Mouse (Mus musculus) heart, embryonic 10.5 days (tissue): ENCODE results near the gene Sclt1. TPM values are rescaled to one million over a fixed set of nuclear protein-coding genes. Genes with fewer than 3 reads are reported as not detected.

Source experiments
- DNase-seq: peaks from one replicate; pipeline ENCODE4 v3.0.0-alpha.2; 2017; ENCODE audit warnings: low spot score
- H3K27ac ChIP-seq: fragments of 300-500 bp; sonication (generic); 2 replicates; pipeline ENCODE4 v1.5.1; 2016; ENCODE audit warnings: mild to moderate bottlenecking
- H3K27me3 ChIP-seq: fragments of 300-500 bp; sonication (generic); 2 replicates; pipeline ENCODE4 v1.6.1; 2016; ENCODE audit warnings: mild to moderate bottlenecking; ENCODE audit not compliant: poor library complexity, insufficient read depth, severe bottlenecking
- H3K36me3 ChIP-seq: fragments of 300-500 bp; sonication (generic); 2 replicates; pipeline ENCODE4 v1.6.1; 2016; ENCODE audit warnings: mild to moderate bottlenecking, moderate library complexity
- H3K4me1 ChIP-seq: fragments of 300-500 bp; sonication (generic); 2 replicates; pipeline ENCODE4 v1.6.1; 2016; ENCODE audit warnings: mild to moderate bottlenecking
- H3K4me3 ChIP-seq: fragments of 300-500 bp; sonication (generic); 2 replicates; pipeline ENCODE4 v1.5.1; 2016; ENCODE audit warnings: mild to moderate bottlenecking, moderate library complexity
- H3K9me3 ChIP-seq: fragments of 300-500 bp; sonication (generic); 2 replicates; pipeline ENCODE4 v1.6.1; 2016; ENCODE audit warnings: mild to moderate bottlenecking, moderate library complexity
- WGBS: fragments of 180-500 bp; shearing (Covaris S2); methylation state at CpG from one replicate; pipeline ENCODE4 v1.1.7; 2016; 5-methylcytosine and 5-hydroxymethylcytosine counted together
- polyA plus RNA-seq: library from polyadenylated mRNA; unstranded; fragments of >200 nt; fragmentation: Nextera tagmentation; extraction: Ambion mirVana; gene quantifications from 2 replicates; pipeline ENCODE4 v1.2.1, GENCODE M21; 2016

Sclt1 gene
- polyA plus RNA-seq, 1 experiment from 2014 or later: 15.4 TPM

- Histone ChIP-seq H3K9me3 (no peaks in the 10 kb centered on the region), H3K4me3 (no peak overlapping the region), H3K27ac (no peak overlapping the region; the same call in 1 of the 2 replicates), H3K36me3 (peaks cover 30% of the 10 kb centered on the region), H3K27me3 (no peaks in the 10 kb centered on the region), H3K4me1 (peaks cover 37% of the 10 kb centered on the region)
- 88% methylated on average over 19 of the region's 19 CpGs for WGBS
- no peak for DNase-seq
Observed at GRCm38 (mm10) chr3:41589246-41589914, 152.9 kb downstream of the Sclt1 start.

- Histone ChIP-seq H3K4me1 (peaks cover 42% of the 10 kb centered on the region), H3K27ac (no peak overlapping the region), H3K9me3 (no peaks in the 10 kb centered on the region), H3K4me3 (no peak overlapping the region), H3K27me3 (no peaks in the 10 kb centered on the region), H3K36me3 (peaks cover 21% of the 10 kb centered on the region)
- WGBS: 85% methylated on average over 8 of the region's 8 CpGs
- no peak for DNase-seq
Observed at GRCm38 (mm10) chr3:41588495-41588894, 153.8 kb downstream of the Sclt1 start.

GRCm38 (mm10) chr3:41587588-41587987 lies 154.7 kb downstream of the Sclt1 start:
- Histone ChIP-seq H3K9me3 (no peaks in the 10 kb centered on the region), H3K4me1 (peaks cover 49% of the 10 kb centered on the region), H3K36me3 (peaks cover 19% of the 10 kb centered on the region), H3K4me3 (no peak overlapping the region), H3K27me3 (no peaks in the 10 kb centered on the region), H3K27ac (peak overlapping the region; percentile 13; the same call in 1 of the 2 replicates)
- WGBS: 54% methylated on average over 6 of the region's 6 CpGs
- no peak for DNase-seq

GRCm38 (mm10) chr3:41586917-41587316 lies 155.4 kb downstream of the Sclt1 start:
- H3K4me1 ChIP-seq: peaks cover 56% of the 10 kb centered on the region
- no peak for DNase-seq
- 0 out of 2 replicates have a peak overlapping the region, but pooled peaks have one; percentile 13 for H3K27ac ChIP-seq
- H3K36me3 ChIP-seq: peaks cover 14% of the 10 kb centered on the region
- H3K27me3 ChIP-seq: no peaks in the 10 kb centered on the region
- no peak overlapping the region for H3K4me3 ChIP-seq
- H3K9me3 ChIP-seq: no peaks in the 10 kb centered on the region
- WGBS: 80% methylated on average over 7 of the region's 7 CpGs

GRCm38 (mm10) chr3:41586330-41586729 lies 156.0 kb downstream of the Sclt1 start:
- Histone ChIP-seq H3K9me3 (no peaks in the 10 kb centered on the region), H3K4me3 (no peak overlapping the region), H3K36me3 (peaks cover 15% of the 10 kb centered on the region), H3K27ac (no peak overlapping the region), H3K27me3 (no peaks in the 10 kb centered on the region), H3K4me1 (peaks cover 58% of the 10 kb centered on the region)
- DNase-seq: no peak
- WGBS: 90% methylated on average over 6 of the region's 6 CpGs

GRCm38 (mm10) chr3:41585548-41585947 lies 156.8 kb downstream of the Sclt1 start:
- Histone ChIP-seq H3K27me3 (no peaks in the 10 kb centered on the region), H3K4me1 (peaks cover 58% of the 10 kb centered on the region), H3K36me3 (peaks cover 12% of the 10 kb centered on the region), H3K27ac (no peak overlapping the region), H3K9me3 (no peaks in the 10 kb centered on the region), H3K4me3 (no peak overlapping the region)
- no peak for DNase-seq
- WGBS: 78% methylated on average over 5 of the region's 5 CpGs

GRCm38 (mm10) chr3:41583621-41584020 lies 158.7 kb downstream of the Sclt1 start:
- Histone ChIP-seq H3K9me3 (no peaks in the 10 kb centered on the region), H3K27me3 (no peaks in the 10 kb centered on the region), H3K4me3 (no peak overlapping the region), H3K36me3 (0 out of 2 replicates have a peak, but pooled peaks cover 3% of the 10 kb centered on the region), H3K4me1 (peaks cover 64% of the 10 kb centered on the region), H3K27ac (0 out of 2 replicates have a peak overlapping the region, but pooled peaks have one; percentile 29)
- WGBS: 79% methylated on average over 4 of the region's 4 CpGs
- DNase-seq: no peak

- H3K4me1 ChIP-seq: peaks cover 66% of the 10 kb centered on the region
- no peak for DNase-seq
- H3K27me3 ChIP-seq: no peaks in the 10 kb centered on the region
- no peak overlapping the region for H3K4me3 ChIP-seq
- H3K36me3 ChIP-seq: 0 out of 2 replicates have a peak, but pooled peaks cover 3% of the 10 kb centered on the region
- H3K27ac ChIP-seq: no peak overlapping the region
- WGBS: 87% methylated on average over 14 of the region's 14 CpGs
- H3K9me3 ChIP-seq: no peaks in the 10 kb centered on the region
Observed at GRCm38 (mm10) chr3:41583092-41583491, 159.2 kb downstream of the Sclt1 start.

- no peaks in the 10 kb centered on the region for H3K27me3 ChIP-seq
- no peak overlapping the region for H3K27ac ChIP-seq
- H3K4me3 ChIP-seq: no peak overlapping the region
- peaks cover 66% of the 10 kb centered on the region for H3K4me1 ChIP-seq
- WGBS: 76% methylated on average over 7 of the region's 7 CpGs
- no peaks in the 10 kb centered on the region for H3K9me3 ChIP-seq
- no peak for DNase-seq
- H3K36me3 ChIP-seq: 0 out of 2 replicates have a peak, but pooled peaks cover 3% of the 10 kb centered on the region
Observed at GRCm38 (mm10) chr3:41582256-41582655, 160.1 kb downstream of the Sclt1 start.

GRCm38 (mm10) chr3:41581436-41581835 lies 160.9 kb downstream of the Sclt1 start:
- no peak overlapping the region for H3K27ac ChIP-seq
- 68% methylated on average over 8 of the region's 8 CpGs for WGBS

GRCm38 (mm10) chr3:41580401-41581323 lies 161.7 kb downstream of the Sclt1 start:
- Histone ChIP-seq H3K36me3 (0 out of 2 replicates have a peak, but pooled peaks cover 3% of the 10 kb centered on the region), H3K27ac (no peak overlapping the region), H3K4me3 (no peak overlapping the region), H3K27me3 (no peaks in the 10 kb centered on the region), H3K4me1 (peaks cover 71% of the 10 kb centered on the region), H3K9me3 (no peaks in the 10 kb centered on the region)
- 58% methylated on average over 14 of the region's 14 CpGs for WGBS
- DNase-seq: no peak

More at GRCm38 (mm10) chr3:41581436-41581835, 160.9 kb downstream of the Sclt1 start:
- 0 out of 2 replicates have a peak, but pooled peaks cover 3% of the 10 kb centered on the region for H3K36me3 ChIP-seq
- H3K4me1 ChIP-seq: peaks cover 64% of the 10 kb centered on the region
- no peaks in the 10 kb centered on the region for H3K9me3 ChIP-seq
- no peaks in the 10 kb centered on the region for H3K27me3 ChIP-seq
- H3K4me3 ChIP-seq: no peak overlapping the region
- no peak for DNase-seq

GRCm38 (mm10) chr3:41579873-41580272 lies 162.4 kb downstream of the Sclt1 start:
- Histone ChIP-seq H3K4me1 (peaks cover 76% of the 10 kb centered on the region), H3K4me3 (no peak overlapping the region), H3K27ac (no peak overlapping the region), H3K27me3 (no peaks in the 10 kb centered on the region), H3K36me3 (0 out of 2 replicates have a peak, but pooled peaks cover 3% of the 10 kb centered on the region), H3K9me3 (no peaks in the 10 kb centered on the region)
- WGBS: 65% methylated on average over 4 of the region's 4 CpGs
- no peak for DNase-seq

GRCm38 (mm10) chr3:41577240-41577639 lies 165.1 kb downstream of the Sclt1 start:
- H3K36me3 ChIP-seq: 0 out of 2 replicates have a peak, but pooled peaks cover 3% of the 10 kb centered on the region
- no peak overlapping the region for H3K4me3 ChIP-seq
- H3K27ac ChIP-seq: no peak overlapping the region
- WGBS: 92% methylated on average over 2 of the region's 2 CpGs
- H3K4me1 ChIP-seq: peaks cover 78% of the 10 kb centered on the region
- no peak for DNase-seq
- H3K9me3 ChIP-seq: no peaks in the 10 kb centered on the region
- no peaks in the 10 kb centered on the region for H3K27me3 ChIP-seq
